Mouse (Mus musculus): Measurements from ENCODE around the gene Arhgap31. TPM values are rescaled to one million over a fixed set of nuclear protein-coding genes. Genes with fewer than 3 reads are reported as not detected.
"Not testable (repeated sequence)": the region's sequence is repeated elsewhere in the genome, so short reads cannot be mapped to it uniquely, and the experiment has no call there.

The Arhgap31 gene
- polyA plus RNA-seq, 1 experiment from 2014 or later: 4.5 TPM

DNA sequence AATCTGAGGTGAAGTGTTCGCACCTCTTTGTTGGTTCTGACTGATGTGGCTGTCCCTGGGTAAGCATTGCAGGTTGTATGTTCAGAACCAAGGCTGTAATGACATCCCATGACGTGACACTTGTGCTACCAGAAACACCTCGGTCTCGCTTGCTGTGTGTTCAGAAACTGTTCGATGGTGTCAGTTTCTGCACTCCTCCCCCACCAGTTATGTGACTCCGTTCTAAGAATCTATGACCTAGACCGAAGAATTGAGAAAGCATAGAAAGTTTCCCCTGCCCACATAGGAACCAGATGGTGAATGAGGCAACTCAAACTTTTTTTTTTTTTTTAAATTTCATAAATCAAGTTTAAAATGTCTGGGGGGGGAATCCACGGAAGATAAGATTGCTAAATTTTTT lies 34.2 kb downstream of the Arhgap31 start:
- WGBS: 93% methylated on average over 8 of the region's 8 CpGs
- Histone ChIP-seq H3K9ac (replicated peaks; ENCODE audit: low read depth, low read length) (no peak overlapping the region), H3K4me1 (replicated peaks; ENCODE audit: control insufficient read depth, insufficient read depth, low read length) (no peaks in the 10 kb centered on the region), H3K9me3 (ENCODE audit: control insufficient read depth, low read length) (no peaks in the 10 kb centered on the region), H3K36me3 (ENCODE audit: control insufficient read depth, insufficient read depth) (no peaks in the 10 kb centered on the region), H3K27me3 (replicated peaks; ENCODE audit: control insufficient read depth, insufficient read depth, low read length) (no peaks in the 10 kb centered on the region), H3K4me3 (replicated peaks; ENCODE audit: low read length) (no peak overlapping the region), H3K27ac (ENCODE audit: low read length) (no peak overlapping the region), H3K4me2 (ENCODE audit: low read length) (no peak overlapping the region)
- no peak for ATAC-seq

DNA sequence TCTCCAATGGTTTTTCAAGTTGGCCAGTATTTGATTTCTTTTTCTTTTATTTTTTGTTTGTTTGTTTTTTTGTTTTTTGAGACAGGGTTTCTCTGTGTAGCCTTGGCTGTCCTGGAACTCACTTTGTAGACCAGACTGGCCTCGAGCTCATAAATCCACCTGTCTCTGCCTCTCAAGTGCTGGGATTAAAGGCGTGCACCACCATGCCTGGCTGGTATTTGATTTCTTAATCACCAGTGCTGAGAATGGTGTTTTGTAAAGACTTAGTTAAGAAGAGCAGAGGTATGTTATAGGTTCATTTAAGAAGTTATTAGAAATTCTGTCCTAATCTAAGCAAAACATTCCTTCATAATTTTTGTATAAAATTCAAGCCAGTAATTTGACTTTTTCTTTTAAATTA lies 35.1 kb downstream of the Arhgap31 start:
- H3K9ac ChIP-seq (replicated peaks; ENCODE audit: low read depth, low read length); H3K27ac ChIP-seq (ENCODE audit: low read length); H3K4me1 ChIP-seq (replicated peaks; ENCODE audit: control insufficient read depth, insufficient read depth, low read length); H3K9me3 ChIP-seq (ENCODE audit: control insufficient read depth, low read length); ATAC-seq; H3K4me2 ChIP-seq (ENCODE audit: low read length); H3K36me3 ChIP-seq (ENCODE audit: control insufficient read depth, insufficient read depth); H3K4me3 ChIP-seq (replicated peaks; ENCODE audit: low read length); H3K27me3 ChIP-seq (replicated peaks; ENCODE audit: control insufficient read depth, insufficient read depth, low read length): not testable (repeated sequence)
- 86% methylated on average over 2 of the region's 2 CpGs for WGBS

DNA sequence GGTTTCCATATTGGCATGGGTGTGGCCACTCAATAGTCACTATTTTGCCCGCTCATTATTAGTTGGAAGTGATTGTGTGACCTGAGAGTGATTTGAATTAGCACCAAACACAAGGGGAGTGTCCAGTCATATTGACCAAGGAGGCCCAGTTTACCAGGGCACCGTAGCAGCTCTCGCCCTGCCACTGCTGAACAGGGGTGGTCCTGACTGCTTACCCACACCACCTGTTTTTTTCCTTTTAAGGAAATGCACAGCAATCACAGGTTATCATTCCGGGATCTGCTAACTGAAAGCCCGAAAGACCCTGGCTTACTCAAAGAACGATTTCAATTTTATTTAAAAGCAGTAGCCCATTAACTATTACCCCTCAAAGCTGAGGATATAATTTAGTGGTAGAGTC lies 35.9 kb downstream of the Arhgap31 start:
- H3K36me3 ChIP-seq (ENCODE audit: control insufficient read depth, insufficient read depth): no peaks in the 10 kb centered on the region
- no peak for ATAC-seq
- H3K4me2 ChIP-seq (ENCODE audit: low read length): no peak overlapping the region
- H3K9ac ChIP-seq (replicated peaks; ENCODE audit: low read depth, low read length): no peak overlapping the region
- H3K27me3 ChIP-seq (replicated peaks; ENCODE audit: control insufficient read depth, insufficient read depth, low read length): no peaks in the 10 kb centered on the region
- H3K4me1 ChIP-seq (replicated peaks; ENCODE audit: control insufficient read depth, insufficient read depth, low read length): 0 out of 2 replicates have a peak, but pooled peaks cover 4% of the 10 kb centered on the region
- no peak overlapping the region for H3K4me3 ChIP-seq (replicated peaks; ENCODE audit: low read length)
- H3K27ac ChIP-seq (ENCODE audit: low read length): no peak overlapping the region
- 94% methylated on average over 6 of the region's 6 CpGs for WGBS
- H3K9me3 ChIP-seq (ENCODE audit: control insufficient read depth, low read length): no peaks in the 10 kb centered on the region

DNA sequence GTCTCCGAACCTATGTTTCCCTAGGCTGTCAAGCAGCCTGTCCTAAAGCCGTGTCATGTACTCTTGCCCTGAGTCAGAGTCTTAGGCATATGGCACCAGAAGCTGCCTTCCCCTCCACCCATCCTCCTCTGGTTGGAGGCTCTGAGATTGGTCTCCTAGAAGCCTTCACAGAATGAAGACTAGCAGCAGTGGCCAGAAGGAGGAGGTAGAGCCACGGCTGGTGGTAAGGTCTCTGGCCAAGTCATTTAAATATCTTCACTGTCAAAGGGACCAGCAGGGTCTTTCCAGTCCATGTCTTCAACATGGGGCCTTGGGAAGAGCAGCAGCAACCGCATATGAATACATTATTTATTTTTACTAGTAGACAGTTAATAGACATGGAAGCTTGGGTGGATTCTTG lies 36.4 kb downstream of the Arhgap31 start:
- WGBS: 95% methylated on average over 4 of the region's 4 CpGs
- Histone ChIP-seq H3K9me3 (ENCODE audit: control insufficient read depth, low read length) (no peaks in the 10 kb centered on the region), H3K27me3 (replicated peaks; ENCODE audit: control insufficient read depth, insufficient read depth, low read length) (no peaks in the 10 kb centered on the region), H3K27ac (ENCODE audit: low read length) (no peak overlapping the region), H3K4me2 (ENCODE audit: low read length) (no peak overlapping the region), H3K4me3 (replicated peaks; ENCODE audit: low read length) (no peak overlapping the region), H3K36me3 (ENCODE audit: control insufficient read depth, insufficient read depth) (no peaks in the 10 kb centered on the region), H3K4me1 (replicated peaks; ENCODE audit: control insufficient read depth, insufficient read depth, low read length) (0 out of 2 replicates have a peak, but pooled peaks cover 5% of the 10 kb centered on the region), H3K9ac (replicated peaks; ENCODE audit: low read depth, low read length) (no peak overlapping the region)
- ATAC-seq: no peak

DNA sequence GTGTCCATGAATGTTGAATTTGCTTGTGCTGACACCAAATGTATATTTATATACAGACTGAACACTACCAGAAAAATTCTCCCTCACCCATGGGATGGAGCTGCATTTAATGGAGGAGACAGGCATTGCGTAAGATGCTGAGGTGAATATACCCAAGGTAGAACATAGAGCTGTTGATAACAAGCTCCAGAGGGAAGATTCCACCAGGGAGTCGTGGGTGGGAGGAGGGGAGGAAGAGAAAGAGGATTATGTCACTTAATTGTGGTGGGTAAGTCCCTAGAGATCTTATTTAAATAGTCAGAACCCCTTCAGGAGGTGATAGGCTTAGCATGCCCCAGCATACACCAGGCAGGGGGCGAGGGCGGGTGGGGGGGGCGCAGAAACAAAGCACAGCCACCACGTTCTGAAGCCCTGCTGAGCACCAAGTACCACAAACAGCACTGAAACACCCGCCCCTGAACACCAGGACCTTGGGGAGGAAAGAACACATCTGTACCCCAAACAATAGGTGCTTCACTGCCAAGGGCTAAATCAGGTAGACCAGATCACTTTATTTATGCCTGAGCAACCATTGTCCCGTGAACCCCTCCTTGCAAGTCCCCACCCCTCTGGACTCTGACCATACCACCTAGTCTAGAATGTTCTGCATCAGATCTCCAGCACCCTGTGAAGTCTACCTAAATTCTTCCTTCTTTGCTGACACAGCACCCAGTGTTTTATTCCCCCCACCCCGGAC lies 37.3 kb downstream of the Arhgap31 start:
- no peak for ATAC-seq
- Histone ChIP-seq H3K9me3 (ENCODE audit: control insufficient read depth, low read length) (no peaks in the 10 kb centered on the region), H3K9ac (replicated peaks; ENCODE audit: low read depth, low read length) (no peak overlapping the region), H3K27me3 (replicated peaks; ENCODE audit: control insufficient read depth, insufficient read depth, low read length) (no peaks in the 10 kb centered on the region), H3K4me1 (replicated peaks; ENCODE audit: control insufficient read depth, insufficient read depth, low read length) (peaks cover 7% of the 10 kb centered on the region), H3K4me3 (replicated peaks; ENCODE audit: low read length) (no peak overlapping the region), H3K27ac (ENCODE audit: low read length) (no peak overlapping the region), H3K4me2 (ENCODE audit: low read length) (no peak overlapping the region), H3K36me3 (ENCODE audit: control insufficient read depth, insufficient read depth) (no peaks in the 10 kb centered on the region)
- WGBS: 53% methylated on average over 9 of the region's 9 CpGs

DNA sequence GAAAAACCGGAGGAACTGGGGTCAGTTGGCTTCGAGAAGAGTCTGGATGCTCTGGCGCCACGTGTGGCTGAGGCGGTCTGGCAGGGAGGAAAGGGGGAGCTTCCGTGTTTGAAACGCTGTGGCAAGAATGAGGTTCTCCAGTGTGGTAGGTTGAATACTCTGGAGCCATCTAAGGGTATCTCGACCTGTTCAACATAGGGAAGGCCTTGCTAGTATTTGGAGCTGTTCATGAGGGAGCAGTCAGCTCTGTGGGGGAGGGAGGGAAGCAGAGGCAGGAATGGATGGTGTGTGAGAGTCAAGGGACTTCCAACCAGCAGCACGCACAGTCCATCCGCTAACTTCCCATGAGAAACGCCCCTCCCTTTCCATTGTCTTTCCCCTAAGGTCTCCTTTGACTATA lies 38.2 kb downstream of the Arhgap31 start:
- peaks cover 15% of the 10 kb centered on the region for H3K4me1 ChIP-seq (replicated peaks; ENCODE audit: control insufficient read depth, insufficient read depth, low read length)
- H3K27me3 ChIP-seq (replicated peaks; ENCODE audit: control insufficient read depth, insufficient read depth, low read length): no peaks in the 10 kb centered on the region
- H3K9ac ChIP-seq (replicated peaks; ENCODE audit: low read depth, low read length): no peak overlapping the region
- ATAC-seq: no peak
- H3K4me2 ChIP-seq (ENCODE audit: low read length): no peak overlapping the region
- H3K27ac ChIP-seq (ENCODE audit: low read length): no peak overlapping the region
- H3K9me3 ChIP-seq (ENCODE audit: control insufficient read depth, low read length): no peaks in the 10 kb centered on the region
- no peaks in the 10 kb centered on the region for H3K36me3 ChIP-seq (ENCODE audit: control insufficient read depth, insufficient read depth)
- H3K4me3 ChIP-seq (replicated peaks; ENCODE audit: low read length): no peak overlapping the region
- WGBS: 89% methylated on average over 11 of the region's 11 CpGs

DNA sequence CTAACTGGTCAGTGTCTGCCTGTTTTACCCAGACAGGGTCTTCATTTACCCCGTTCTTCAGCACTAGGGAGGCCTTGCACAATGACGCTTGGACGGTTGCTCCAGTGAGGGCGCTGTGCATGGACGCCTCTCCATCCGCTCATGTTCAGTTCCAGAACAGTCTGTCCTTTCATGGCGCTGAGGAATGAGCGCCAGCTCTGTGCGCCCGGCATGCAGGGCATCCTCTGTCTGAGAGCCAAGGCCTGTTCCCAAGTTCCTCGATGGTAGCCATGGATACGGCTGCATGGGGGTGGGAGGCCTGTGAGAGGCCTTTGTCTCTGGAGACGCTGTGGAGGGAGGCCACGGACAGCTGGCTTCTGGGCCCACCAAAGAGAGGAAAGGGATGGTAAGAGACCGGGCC lies 39.6 kb downstream of the Arhgap31 start:
- Histone ChIP-seq H3K36me3 (ENCODE audit: control insufficient read depth, insufficient read depth) (no peaks in the 10 kb centered on the region), H3K4me1 (replicated peaks; ENCODE audit: control insufficient read depth, insufficient read depth, low read length) (peaks cover 15% of the 10 kb centered on the region), H3K4me2 (ENCODE audit: low read length) (no peak overlapping the region), H3K4me3 (replicated peaks; ENCODE audit: low read length) (no peak overlapping the region), H3K27me3 (replicated peaks; ENCODE audit: control insufficient read depth, insufficient read depth, low read length) (no peaks in the 10 kb centered on the region), H3K27ac (ENCODE audit: low read length) (no peak overlapping the region), H3K9me3 (ENCODE audit: control insufficient read depth, low read length) (no peaks in the 10 kb centered on the region), H3K9ac (replicated peaks; ENCODE audit: low read depth, low read length) (no peak overlapping the region)
- ATAC-seq: peak; percentile 92
- WGBS: 23% methylated on average over 15 of the region's 15 CpGs

DNA sequence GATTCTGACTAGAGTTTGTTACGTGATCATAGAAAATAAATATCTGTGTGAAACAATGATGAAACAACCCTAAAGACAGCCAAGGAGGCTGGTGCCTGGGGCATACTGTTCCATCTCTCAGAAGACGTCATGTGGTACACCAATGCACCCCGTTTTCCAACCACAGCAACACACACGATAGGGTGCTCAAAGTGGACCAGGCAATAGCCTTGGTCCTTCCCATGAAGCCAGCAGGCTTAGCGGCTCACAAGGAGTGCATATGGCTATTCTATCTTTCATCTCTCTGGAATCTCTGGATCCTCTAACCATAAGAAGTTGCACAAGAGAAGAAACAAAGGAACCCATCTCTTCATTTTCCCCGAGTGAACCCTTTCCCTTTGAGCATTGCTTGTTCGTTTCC lies 40.1 kb downstream of the Arhgap31 start:
- Histone ChIP-seq H3K4me1 (replicated peaks; ENCODE audit: control insufficient read depth, insufficient read depth, low read length) (peaks cover 15% of the 10 kb centered on the region), H3K27ac (ENCODE audit: low read length) (no peak overlapping the region), H3K4me3 (replicated peaks; ENCODE audit: low read length) (no peak overlapping the region), H3K36me3 (ENCODE audit: control insufficient read depth, insufficient read depth) (no peaks in the 10 kb centered on the region), H3K4me2 (ENCODE audit: low read length) (no peak overlapping the region), H3K27me3 (replicated peaks; ENCODE audit: control insufficient read depth, insufficient read depth, low read length) (no peaks in the 10 kb centered on the region), H3K9ac (replicated peaks; ENCODE audit: low read depth, low read length) (no peak overlapping the region), H3K9me3 (ENCODE audit: control insufficient read depth, low read length) (no peaks in the 10 kb centered on the region)
- 91% methylated on average over 7 of the region's 7 CpGs for WGBS
- ATAC-seq: no peak

DNA sequence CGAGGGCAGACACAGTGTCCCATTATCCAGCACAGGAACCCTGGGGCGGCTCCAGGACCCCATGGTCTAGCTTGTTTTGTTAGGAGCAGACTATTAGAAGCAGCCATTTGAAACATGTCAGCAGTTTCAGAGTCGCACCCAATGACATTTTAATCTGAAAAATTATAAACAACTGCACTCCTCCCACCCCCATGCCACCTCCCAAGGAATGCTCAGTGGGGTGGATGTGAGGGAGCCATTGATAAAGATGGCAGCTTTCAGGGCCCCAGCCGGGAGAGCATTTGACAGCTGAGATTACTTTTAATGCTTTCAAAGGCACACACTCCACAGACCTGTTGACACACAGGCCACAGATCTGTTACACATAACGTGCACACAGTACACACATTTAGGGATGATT lies 40.7 kb downstream of the Arhgap31 start:
- Histone ChIP-seq H3K9me3 (ENCODE audit: control insufficient read depth, low read length) (no peaks in the 10 kb centered on the region), H3K27ac (ENCODE audit: low read length) (no peak overlapping the region), H3K36me3 (ENCODE audit: control insufficient read depth, insufficient read depth) (no peaks in the 10 kb centered on the region), H3K4me2 (ENCODE audit: low read length) (no peak overlapping the region), H3K4me3 (replicated peaks; ENCODE audit: low read length) (no peak overlapping the region), H3K4me1 (replicated peaks; ENCODE audit: control insufficient read depth, insufficient read depth, low read length) (peaks cover 15% of the 10 kb centered on the region), H3K9ac (replicated peaks; ENCODE audit: low read depth, low read length) (no peak overlapping the region), H3K27me3 (replicated peaks; ENCODE audit: control insufficient read depth, insufficient read depth, low read length) (no peaks in the 10 kb centered on the region)
- 60% methylated on average over 5 of the region's 5 CpGs for WGBS
- no peak for ATAC-seq

Data from forebrain, embryonic 16.5 days (tissue).